Mouse (Mus musculus): ENCODE results near the gene Cd44.

- TF ChIP-seq CTCF (IDR thresholded peaks at IDR 0.05; ENCODE audit: low read depth) = no peak
- no peak for TF ChIP-seq EP300 (IDR thresholded peaks at IDR 0.05; ENCODE audit: low read depth)
These were observed 43.2 kb downstream of the Cd44 start for GRCm38 (mm10) chr2:102858271-102858670.

Measured in liver, postnatal 0 days (tissue).